Mouse (Mus musculus): ENCODE measurements around the gene Tmem9b. TPM values are rescaled to one million over a fixed set of nuclear protein-coding genes. Genes with fewer than 3 reads are reported as not detected.

Tmem9b gene
- polyA plus RNA-seq, 1 experiment, result 39.0 TPM

DNA sequence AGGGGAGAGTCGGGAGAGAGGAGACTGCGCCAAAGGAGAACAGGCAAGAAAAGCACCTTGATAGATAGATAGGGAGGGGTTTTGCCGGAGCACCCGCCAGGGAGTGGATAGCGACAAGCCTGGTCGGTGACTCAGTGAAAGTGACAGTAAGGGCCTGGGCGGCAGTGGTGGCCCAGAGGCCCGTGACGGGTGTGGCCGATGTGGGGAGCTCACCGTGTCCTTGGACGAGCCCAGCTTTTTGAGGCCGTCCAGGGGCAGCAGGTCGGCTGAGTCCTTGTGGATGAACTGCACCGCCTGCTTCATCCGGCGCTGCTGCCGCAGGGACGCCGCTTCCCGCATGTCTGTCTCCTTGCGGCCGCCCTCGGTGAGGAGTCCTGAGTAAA is 28.4 kb upstream of the Tmem9b start:
- Histone ChIP-seq H3K79me2 (ENCODE audit: control insufficient read depth, insufficient read depth) (no peaks in the 10 kb centered on the region), H3K27me3 (ENCODE audit: control insufficient read depth, insufficient read depth, insufficient read length) (peaks cover 38% of the 10 kb centered on the region), H3ac (ENCODE audit: control insufficient read depth, insufficient read length, low read depth) (no peak overlapping the region), H3K4me3 (ENCODE audit: insufficient read depth, poor library complexity, severe bottlenecking) (no peak overlapping the region), H3K36me3 (ENCODE audit: control insufficient read depth, insufficient read depth) (no peaks in the 10 kb centered on the region), H3K79me3 (ENCODE audit: low read depth) (no peaks in the 10 kb centered on the region)
- no peak for TF ChIP-seq MYOG (IDR thresholded peaks at IDR 0.05; ENCODE audit: control insufficient read depth, extremely low read depth, insufficient read length)
- TF ChIP-seq CTCF (IDR thresholded peaks at IDR 0.05; ENCODE audit: control insufficient read depth, insufficient read depth, insufficient read length), result no peak
- TF ChIP-seq MAX (IDR thresholded peaks at IDR 0.05), result no peak
- no peak for TF ChIP-seq FOSL1 (IDR thresholded peaks at IDR 0.05; ENCODE audit: insufficient read depth, low read length, poor library complexity, severe bottlenecking)
- no peak for TF ChIP-seq CEBPB (IDR thresholded peaks at IDR 0.05; ENCODE audit: low read depth)
- TF ChIP-seq MYOD1 (IDR thresholded peaks at IDR 0.05; ENCODE audit: control insufficient read depth, insufficient read length, low read depth), result no peak
- no peak for TF ChIP-seq USF1 (IDR thresholded peaks at IDR 0.05; ENCODE audit: low read depth)

DNA sequence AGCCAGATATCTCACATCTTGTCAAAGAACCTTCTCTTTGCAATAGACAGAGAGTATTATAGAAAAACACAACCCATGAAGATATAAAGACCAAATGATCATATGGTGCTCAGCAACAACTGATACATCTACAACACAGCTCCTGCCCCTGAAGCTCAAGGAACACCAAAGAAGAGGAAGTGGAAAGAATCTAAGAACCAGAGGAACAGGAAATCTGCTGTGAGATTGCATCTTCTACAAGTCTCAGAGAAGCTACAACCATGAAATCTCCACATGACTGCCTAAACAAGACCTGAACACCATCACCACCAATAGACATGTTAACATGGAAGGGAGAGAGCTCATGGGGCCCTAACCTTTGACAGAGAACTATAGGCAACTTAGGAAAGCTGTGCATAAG is 19.6 kb upstream of the Tmem9b start:
- TF ChIP-seq CEBPB (IDR thresholded peaks at IDR 0.05; ENCODE audit: low read depth) (no peak), MYOD1 (IDR thresholded peaks at IDR 0.05; ENCODE audit: control insufficient read depth, insufficient read length, low read depth) (no peak), CTCF (IDR thresholded peaks at IDR 0.05; ENCODE audit: control insufficient read depth, insufficient read depth, insufficient read length) (no peak), FOSL1 (IDR thresholded peaks at IDR 0.05; ENCODE audit: insufficient read depth, low read length, poor library complexity, severe bottlenecking) (no peak), MAX (IDR thresholded peaks at IDR 0.05) (no peak), USF1 (IDR thresholded peaks at IDR 0.05; ENCODE audit: low read depth) (no peak), MYOG (IDR thresholded peaks at IDR 0.05; ENCODE audit: control insufficient read depth, extremely low read depth, insufficient read length) (no peak)
- Histone ChIP-seq H3K27me3 (ENCODE audit: control insufficient read depth, insufficient read depth, insufficient read length) (no peaks in the 10 kb centered on the region), H3K79me3 (ENCODE audit: low read depth) (no peaks in the 10 kb centered on the region), H3ac (ENCODE audit: control insufficient read depth, insufficient read length, low read depth) (no peak overlapping the region), H3K79me2 (ENCODE audit: control insufficient read depth, insufficient read depth) (no peaks in the 10 kb centered on the region), H3K4me3 (ENCODE audit: insufficient read depth, poor library complexity, severe bottlenecking) (no peak overlapping the region), H3K36me3 (ENCODE audit: control insufficient read depth, insufficient read depth) (no peaks in the 10 kb centered on the region)

- no peaks in the 10 kb centered on the region for H3K79me2 ChIP-seq (ENCODE audit: control insufficient read depth, insufficient read depth)
- H3K36me3 ChIP-seq (ENCODE audit: control insufficient read depth, insufficient read depth), result no peaks in the 10 kb centered on the region
- TF ChIP-seq CEBPB (IDR thresholded peaks at IDR 0.05; ENCODE audit: low read depth), result no peak
- no peak for TF ChIP-seq MYOG (IDR thresholded peaks at IDR 0.05; ENCODE audit: control insufficient read depth, extremely low read depth, insufficient read length)
- TF ChIP-seq USF1 (IDR thresholded peaks at IDR 0.05; ENCODE audit: low read depth), result no peak
- TF ChIP-seq MAX (IDR thresholded peaks at IDR 0.05), result no peak
- TF ChIP-seq MYOD1 (IDR thresholded peaks at IDR 0.05; ENCODE audit: control insufficient read depth, insufficient read length, low read depth), result no peak
- H3K79me3 ChIP-seq (ENCODE audit: low read depth), result no peaks in the 10 kb centered on the region
- no peak overlapping the region for H3K4me3 ChIP-seq (ENCODE audit: insufficient read depth, poor library complexity, severe bottlenecking)
- H3K27me3 ChIP-seq (ENCODE audit: control insufficient read depth, insufficient read depth, insufficient read length), result no peaks in the 10 kb centered on the region
- H3ac ChIP-seq (ENCODE audit: control insufficient read depth, insufficient read length, low read depth), result no peak overlapping the region
Observed at GRCm38 (mm10) chr7:109768699-109769383, 16.2 kb upstream of the Tmem9b start.

GRCm38 (mm10) chr7:109767575-109768350 is 15.1 kb upstream of the Tmem9b start:
- Histone ChIP-seq H3K4me3 (ENCODE audit: insufficient read depth, poor library complexity, severe bottlenecking) (no peak overlapping the region), H3K27me3 (ENCODE audit: control insufficient read depth, insufficient read depth, insufficient read length) (no peaks in the 10 kb centered on the region), H3K79me3 (ENCODE audit: low read depth) (no peaks in the 10 kb centered on the region), H3K79me2 (ENCODE audit: control insufficient read depth, insufficient read depth) (no peaks in the 10 kb centered on the region), H3ac (ENCODE audit: control insufficient read depth, insufficient read length, low read depth) (no peak overlapping the region), H3K36me3 (ENCODE audit: control insufficient read depth, insufficient read depth) (no peaks in the 10 kb centered on the region)
- TF ChIP-seq USF1 (IDR thresholded peaks at IDR 0.05; ENCODE audit: low read depth) (no peak), MYOD1 (IDR thresholded peaks at IDR 0.05; ENCODE audit: control insufficient read depth, insufficient read length, low read depth) (no peak), MYOG (IDR thresholded peaks at IDR 0.05; ENCODE audit: control insufficient read depth, extremely low read depth, insufficient read length) (no peak), MAX (IDR thresholded peaks at IDR 0.05) (no peak), FOSL1 (IDR thresholded peaks at IDR 0.05; ENCODE audit: insufficient read depth, low read length, poor library complexity, severe bottlenecking) (no peak), CTCF (IDR thresholded peaks at IDR 0.05; ENCODE audit: control insufficient read depth, insufficient read depth, insufficient read length) (no peak), CEBPB (IDR thresholded peaks at IDR 0.05; ENCODE audit: low read depth) (no peak)

- Histone ChIP-seq H3K79me3 (ENCODE audit: low read depth) (no peaks in the 10 kb centered on the region), H3ac (ENCODE audit: control insufficient read depth, insufficient read length, low read depth) (no peak overlapping the region), H3K4me3 (ENCODE audit: insufficient read depth, poor library complexity, severe bottlenecking) (no peak overlapping the region), H3K36me3 (ENCODE audit: control insufficient read depth, insufficient read depth) (no peaks in the 10 kb centered on the region), H3K79me2 (ENCODE audit: control insufficient read depth, insufficient read depth) (no peaks in the 10 kb centered on the region), H3K27me3 (ENCODE audit: control insufficient read depth, insufficient read depth, insufficient read length) (peaks cover 5% of the 10 kb centered on the region)
- TF ChIP-seq USF1 (IDR thresholded peaks at IDR 0.05; ENCODE audit: low read depth), result no peak
Observed at GRCm38 (mm10) chr7:109764009-109764408, 11.3 kb upstream of the Tmem9b start.

DNA sequence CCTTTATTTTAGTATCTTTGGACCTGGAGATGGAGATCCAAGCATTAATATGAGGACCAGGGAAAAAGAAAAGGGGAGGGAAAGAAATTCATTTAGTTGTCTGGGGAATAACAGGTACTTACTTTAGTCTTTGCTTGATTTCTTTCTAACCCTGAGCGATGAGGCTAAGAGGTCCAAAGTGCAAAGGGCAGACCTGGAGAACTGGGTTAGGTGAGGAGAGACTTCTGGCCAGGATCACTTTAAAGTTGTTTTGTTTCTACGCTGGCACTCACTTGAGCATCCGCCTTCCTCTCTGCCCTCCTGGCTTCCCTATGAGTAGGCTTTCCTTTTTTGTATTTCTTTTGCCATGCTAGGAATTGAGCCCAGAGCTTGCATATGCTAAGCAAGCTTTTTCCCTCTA is 3.6 kb upstream of the Tmem9b start:
- H3K36me3 ChIP-seq (ENCODE audit: control insufficient read depth, insufficient read depth), result no peaks in the 10 kb centered on the region

More for the DNA sequence above, 3.6 kb upstream of the Tmem9b start:
- Histone ChIP-seq H3K4me3 (ENCODE audit: insufficient read depth, poor library complexity, severe bottlenecking) (no peak overlapping the region), H3K79me2 (ENCODE audit: control insufficient read depth, insufficient read depth) (no peaks in the 10 kb centered on the region), H3ac (ENCODE audit: control insufficient read depth, insufficient read length, low read depth) (no peak overlapping the region), H3K27me3 (ENCODE audit: control insufficient read depth, insufficient read depth, insufficient read length) (no peaks in the 10 kb centered on the region), H3K79me3 (ENCODE audit: low read depth) (no peaks in the 10 kb centered on the region)
- TF ChIP-seq CEBPB (IDR thresholded peaks at IDR 0.05; ENCODE audit: low read depth) (no peak), MAX (IDR thresholded peaks at IDR 0.05) (no peak), MYOD1 (IDR thresholded peaks at IDR 0.05; ENCODE audit: control insufficient read depth, insufficient read length, low read depth) (no peak)

All from C2C12 (cell line).